Mouse (Mus musculus): ENCODE measurements at regions not wholly inside any gene's neighbourhood (a gene's known extent, or its start where the extent isn't known, plus 50 kb on each side); places are given as distances from the start of the nearest gene placed in this dataset.
A peak's percentile ranks its signal among the peaks of the same experiment; 100 is the strongest.

- no peak for DNase-seq (ENCODE audit: extremely low spot score in 1 of 2, low spot score in 2 of 2)
- intact Hi-C loops (cut with DNase I): no loop called here
These were observed 607.0 kb upstream of the Steap1 start for GRCm38 (mm10) chr5:6356161-6356560.

GRCm38 (mm10) chr5:6347279-6347678 is 598.2 kb upstream of the Steap1 start:
- DNase-seq (ENCODE audit: extremely low spot score in 1 of 2, low spot score in 2 of 2): peak in 1 of 2 experiments; percentile 30
- intact Hi-C loops (cut with DNase I): no loop called here

- DNase-seq (ENCODE audit: extremely low spot score in 1 of 2, low spot score in 2 of 2): no peak
These were observed 595.6 kb upstream of the Steap1 start for GRCm38 (mm10) chr5:6344751-6345150.

GRCm38 (mm10) chr5:6329611-6330010 is 580.5 kb upstream of the Steap1 start:
- intact Hi-C loops (cut with DNase I): no loop called here
- DNase-seq (ENCODE audit: extremely low spot score in 1 of 2, low spot score in 2 of 2): no peak

More at GRCm38 (mm10) chr5:6344751-6345150, 595.6 kb upstream of the Steap1 start:
- intact Hi-C loops (cut with DNase I): no loop called here

- intact Hi-C loops (cut with DNase I): no loop called here
- DNase-seq (ENCODE audit: extremely low spot score in 1 of 2, low spot score in 2 of 2): no peak
These were observed 579.4 kb upstream of the Steap1 start for GRCm38 (mm10) chr5:6328555-6328954.

GRCm38 (mm10) chr5:6298571-6298970 is 549.4 kb upstream of the Steap1 start:
- intact Hi-C loops (cut with DNase I): no loop called here
- no peak for DNase-seq (ENCODE audit: extremely low spot score in 1 of 2, low spot score in 2 of 2)

GRCm38 (mm10) chr5:6294336-6294735 is 545.2 kb upstream of the Steap1 start:
- DNase-seq (ENCODE audit: extremely low spot score in 1 of 2, low spot score in 2 of 2): no peak

GRCm38 (mm10) chr5:6251207-6251606 is 502.1 kb upstream of the Steap1 start:
- DNase-seq (ENCODE audit: extremely low spot score in 1 of 2, low spot score in 2 of 2): no peak
- intact Hi-C loops (cut with DNase I): no loop called here

More at GRCm38 (mm10) chr5:6294336-6294735, 545.2 kb upstream of the Steap1 start:
- intact Hi-C loops (cut with DNase I): no loop called here
